Mouse (Mus musculus): Measurements from ENCODE around the gene Phf20. TPM values are rescaled to one million over a fixed set of nuclear protein-coding genes. Genes with fewer than 3 reads are reported as not detected.

The Phf20 gene
- polyA plus RNA-seq, 2 experiments: 19.5 to 69.0 TPM

DNA sequence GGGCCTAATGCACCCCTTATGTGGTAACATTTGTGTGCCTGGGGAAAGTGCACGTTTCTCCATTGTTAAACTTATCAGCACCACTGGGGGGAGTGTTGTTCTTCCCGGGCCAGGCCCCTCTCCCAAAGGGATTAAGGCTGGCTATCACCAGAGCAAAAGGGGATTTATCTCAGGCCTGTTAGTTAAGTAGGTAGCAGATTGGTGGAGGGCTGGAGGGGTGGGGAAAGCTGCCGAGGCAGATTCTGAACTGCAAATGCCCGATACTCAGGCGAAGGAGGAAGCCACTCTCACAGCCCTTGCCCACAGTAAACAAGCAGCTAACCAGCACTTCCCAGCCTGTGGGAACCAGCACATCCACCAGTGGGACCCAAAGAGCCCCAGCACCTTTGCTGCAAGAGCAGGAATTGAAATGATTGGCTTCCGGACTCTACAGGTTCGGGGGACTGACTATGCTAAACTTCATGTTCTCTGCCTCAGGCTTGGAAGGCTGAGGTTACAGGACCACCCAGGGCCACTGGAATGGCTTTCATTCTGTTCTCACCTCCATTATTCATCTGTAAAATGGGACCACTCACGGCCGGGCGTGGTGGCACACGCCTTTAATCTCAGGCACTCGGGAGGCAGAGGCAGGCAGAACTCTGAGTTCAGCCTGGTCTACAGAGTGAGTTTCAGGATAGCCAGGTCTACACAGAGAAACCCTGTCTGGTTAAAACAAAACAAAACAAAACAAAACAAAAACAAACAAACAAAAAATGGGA is 148.7 kb downstream of the Phf20 start:
- no peak for TF ChIP-seq POLR2A (IDR thresholded peaks at IDR 0.05; ENCODE audit: borderline replicate concordance, extremely low read depth, insufficient read depth, insufficient read length)
- Histone ChIP-seq H3K9me3 (ENCODE audit: control insufficient read depth, low read length) (no peaks in the 10 kb centered on the region), H3K27me3 (ENCODE audit: control insufficient read depth, insufficient read depth, low read length) (no peaks in the 10 kb centered on the region), H3K4me1 (ENCODE audit: control insufficient read depth, insufficient read depth, low read length) (no peaks in the 10 kb centered on the region), H3K4me3 (replicated peaks; ENCODE audit: low read length) (no peak overlapping the region), H3K36me3 (ENCODE audit: control insufficient read depth, insufficient read depth, low read length) (no peaks in the 10 kb centered on the region), H3K9ac (ENCODE audit: low read depth, low read length, severe bottlenecking) (no peak overlapping the region), H3K4me2 (replicated peaks; ENCODE audit: low read depth, low read length, severe bottlenecking) (no peak overlapping the region), H3K27ac (replicated peaks; ENCODE audit: low read depth, low read length) (no peak overlapping the region)
- DNase-seq (ENCODE audit: low spot score) (no peak), ATAC-seq (ENCODE audit: low FRiP score, low read depth) (no peak)
- WGBS: 61% methylated on average over 12 of the region's 12 CpGs

DNA sequence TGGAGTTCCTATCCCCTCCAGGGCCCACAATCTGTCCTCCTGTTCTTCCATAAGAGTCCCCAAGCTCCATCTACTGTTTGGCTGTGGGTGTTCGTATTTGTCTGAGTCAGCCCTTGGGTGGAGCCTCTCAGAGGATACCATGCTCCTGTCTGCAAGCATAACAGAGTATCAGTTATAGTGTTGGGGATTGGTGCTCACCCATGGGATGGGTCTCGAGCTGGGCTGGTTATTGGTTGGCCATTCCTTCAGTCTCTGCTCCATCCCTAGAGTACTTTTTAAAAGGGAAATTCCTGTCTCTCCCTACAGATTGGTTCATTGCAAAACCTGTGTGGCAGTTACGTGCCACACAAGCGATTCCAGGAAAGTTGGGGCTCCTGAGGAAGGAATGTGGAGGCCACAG is 152.5 kb downstream of the Phf20 start:
- no peak for DNase-seq (ENCODE audit: low spot score)
- Histone ChIP-seq H3K27ac (replicated peaks; ENCODE audit: low read depth, low read length) (no peak overlapping the region), H3K36me3 (ENCODE audit: control insufficient read depth, insufficient read depth, low read length) (no peaks in the 10 kb centered on the region), H3K9me3 (ENCODE audit: control insufficient read depth, low read length) (no peaks in the 10 kb centered on the region), H3K27me3 (ENCODE audit: control insufficient read depth, insufficient read depth, low read length) (no peaks in the 10 kb centered on the region), H3K4me3 (replicated peaks; ENCODE audit: low read length) (no peak overlapping the region), H3K4me2 (replicated peaks; ENCODE audit: low read depth, low read length, severe bottlenecking) (no peak overlapping the region), H3K9ac (ENCODE audit: low read depth, low read length, severe bottlenecking) (no peak overlapping the region), H3K4me1 (ENCODE audit: control insufficient read depth, insufficient read depth, low read length) (no peaks in the 10 kb centered on the region; the same call in 1 of the 2 replicates)
- ATAC-seq (ENCODE audit: low FRiP score, low read depth): no peak
- WGBS: 71% methylated on average over 4 of the region's 4 CpGs
- TF ChIP-seq POLR2A (IDR thresholded peaks at IDR 0.05; ENCODE audit: borderline replicate concordance, extremely low read depth, insufficient read depth, insufficient read length): no peak

DNA sequence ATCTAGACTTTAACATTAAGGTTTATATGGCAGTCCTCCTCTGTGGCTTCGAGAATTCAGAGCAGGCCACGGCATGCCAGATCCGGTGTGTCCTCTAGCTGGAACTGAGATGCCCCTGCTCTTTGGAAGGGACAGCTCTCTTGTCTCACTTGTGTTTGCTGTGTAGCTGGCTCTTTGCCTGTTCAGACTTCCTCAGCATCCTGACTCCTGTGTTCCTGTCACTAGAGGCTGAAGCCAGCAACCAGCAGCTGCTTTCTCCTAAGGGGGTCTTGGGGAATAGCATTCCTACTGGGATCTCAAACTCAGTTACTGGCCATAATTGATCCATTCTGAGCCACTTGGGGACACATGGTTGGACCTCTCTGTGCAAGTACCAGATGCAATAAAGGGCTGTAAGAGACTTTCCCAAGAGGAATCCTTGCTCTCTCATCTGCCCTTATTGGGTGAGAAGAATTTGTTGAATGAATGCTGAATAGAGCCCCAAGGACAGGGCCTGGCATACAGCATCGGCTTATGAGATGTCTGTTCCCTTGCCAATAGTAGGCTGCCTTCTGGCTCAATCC is 153.1 kb downstream of the Phf20 start:
- no peak for TF ChIP-seq POLR2A (IDR thresholded peaks at IDR 0.05; ENCODE audit: borderline replicate concordance, extremely low read depth, insufficient read depth, insufficient read length)
- Histone ChIP-seq H3K36me3 (ENCODE audit: control insufficient read depth, insufficient read depth, low read length) (no peaks in the 10 kb centered on the region), H3K4me1 (ENCODE audit: control insufficient read depth, insufficient read depth, low read length) (no peaks in the 10 kb centered on the region; the same call in 1 of the 2 replicates), H3K27me3 (ENCODE audit: control insufficient read depth, insufficient read depth, low read length) (no peaks in the 10 kb centered on the region), H3K4me2 (replicated peaks; ENCODE audit: low read depth, low read length, severe bottlenecking) (no peak overlapping the region), H3K9me3 (ENCODE audit: control insufficient read depth, low read length) (no peaks in the 10 kb centered on the region), H3K9ac (ENCODE audit: low read depth, low read length, severe bottlenecking) (no peak overlapping the region), H3K27ac (replicated peaks; ENCODE audit: low read depth, low read length) (no peak overlapping the region), H3K4me3 (replicated peaks; ENCODE audit: low read length) (no peak overlapping the region)
- WGBS: 83% methylated on average over 4 of the region's 4 CpGs
- DNase-seq (ENCODE audit: low spot score): no peak
- no peak for ATAC-seq (ENCODE audit: low FRiP score, low read depth)

DNA sequence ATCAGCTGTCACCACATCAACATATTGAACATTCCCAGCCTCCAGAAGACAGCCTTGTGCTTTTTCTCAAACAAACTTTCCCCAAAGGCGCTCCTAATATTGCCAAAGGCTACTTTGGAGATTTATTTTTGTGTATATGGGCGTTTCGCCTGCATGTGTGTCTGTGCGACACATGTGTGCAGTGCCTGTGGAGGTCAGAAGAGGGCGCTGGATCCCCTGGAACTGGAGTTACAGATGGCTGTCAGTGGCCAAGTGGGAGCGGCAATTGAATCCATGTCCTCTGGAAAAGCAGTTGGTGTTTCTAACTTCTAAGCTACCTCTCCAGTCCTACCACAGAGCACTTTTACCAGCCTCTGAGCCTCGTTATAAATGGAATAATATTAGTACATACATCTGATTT is 155.0 kb downstream of the Phf20 start:
- Histone ChIP-seq H3K27me3 (ENCODE audit: control insufficient read depth, insufficient read depth, low read length) (no peaks in the 10 kb centered on the region), H3K4me3 (replicated peaks; ENCODE audit: low read length) (no peak overlapping the region), H3K36me3 (ENCODE audit: control insufficient read depth, insufficient read depth, low read length) (no peaks in the 10 kb centered on the region), H3K9me3 (ENCODE audit: control insufficient read depth, low read length) (no peaks in the 10 kb centered on the region), H3K27ac (replicated peaks; ENCODE audit: low read depth, low read length) (no peak overlapping the region), H3K4me1 (ENCODE audit: control insufficient read depth, insufficient read depth, low read length) (no peaks in the 10 kb centered on the region; the same call in 1 of the 2 replicates), H3K9ac (ENCODE audit: low read depth, low read length, severe bottlenecking) (no peak overlapping the region), H3K4me2 (replicated peaks; ENCODE audit: low read depth, low read length, severe bottlenecking) (no peak overlapping the region)
- DNase-seq (ENCODE audit: low spot score) (no peak), ATAC-seq (ENCODE audit: low FRiP score, low read depth) (no peak)
- WGBS: 81% methylated on average over 7 of the region's 7 CpGs
- TF ChIP-seq POLR2A (IDR thresholded peaks at IDR 0.05; ENCODE audit: borderline replicate concordance, extremely low read depth, insufficient read depth, insufficient read length): no peak

DNA sequence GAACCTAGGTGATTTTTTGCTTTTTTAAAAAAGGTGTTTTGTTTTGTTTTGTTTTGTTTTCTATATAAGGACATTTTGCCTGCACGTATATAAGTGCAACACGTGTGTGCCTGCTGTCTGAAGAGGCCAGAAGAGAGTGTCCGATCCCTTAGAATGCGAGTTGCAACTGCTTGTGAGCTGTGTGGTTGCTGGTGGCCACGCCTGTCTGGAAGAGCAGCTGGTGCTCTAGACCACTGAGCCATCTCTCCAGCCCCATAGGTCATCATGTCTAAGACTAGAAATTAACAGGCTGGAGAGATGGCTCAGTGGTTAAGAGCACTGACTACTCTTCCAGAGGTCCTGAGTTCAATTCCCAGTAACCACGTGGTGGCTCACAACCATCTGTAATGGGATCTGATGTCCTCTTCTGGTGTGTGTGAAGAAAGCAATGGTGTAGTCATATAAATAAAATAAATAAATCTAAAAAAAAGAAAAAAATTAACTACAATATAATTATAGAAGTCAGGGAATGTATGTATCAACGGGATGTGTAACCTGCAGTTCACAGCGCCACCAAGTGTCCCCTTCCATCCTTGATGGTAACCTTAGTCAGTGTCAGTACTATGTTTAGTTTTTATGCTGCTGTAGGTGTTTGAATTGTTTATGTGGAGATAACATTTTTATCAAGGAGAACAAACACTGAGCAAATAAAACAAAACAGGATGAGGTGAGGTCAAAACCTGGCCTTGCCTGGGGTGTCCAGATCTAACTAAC is 156.3 kb downstream of the Phf20 start:
- no peak for ATAC-seq (ENCODE audit: low FRiP score, low read depth)
- Histone ChIP-seq H3K4me2 (replicated peaks; ENCODE audit: low read depth, low read length, severe bottlenecking) (no peak overlapping the region), H3K27me3 (ENCODE audit: control insufficient read depth, insufficient read depth, low read length) (no peaks in the 10 kb centered on the region), H3K9me3 (ENCODE audit: control insufficient read depth, low read length) (no peaks in the 10 kb centered on the region), H3K4me3 (replicated peaks; ENCODE audit: low read length) (no peak overlapping the region), H3K9ac (ENCODE audit: low read depth, low read length, severe bottlenecking) (no peak overlapping the region), H3K36me3 (ENCODE audit: control insufficient read depth, insufficient read depth, low read length) (no peaks in the 10 kb centered on the region), H3K4me1 (ENCODE audit: control insufficient read depth, insufficient read depth, low read length) (no peaks in the 10 kb centered on the region; the same call in 1 of the 2 replicates), H3K27ac (replicated peaks; ENCODE audit: low read depth, low read length) (no peak overlapping the region)
- WGBS: 74% methylated on average over 8 of the region's 8 CpGs
- TF ChIP-seq POLR2A (IDR thresholded peaks at IDR 0.05; ENCODE audit: borderline replicate concordance, extremely low read depth, insufficient read depth, insufficient read length): no peak
- no peak for DNase-seq (ENCODE audit: low spot score)

All from limb, embryonic 14.5 days (tissue).